Mouse (Mus musculus) hindbrain, embryonic 12.5 days (tissue): ENCODE results near the gene Ncf2. TPM values are rescaled to one million over a fixed set of nuclear protein-coding genes. Genes with fewer than 3 reads are reported as not detected.

Experiments
- ATAC-seq: fragments of 200-750 bp; cut with Nextera tagmentation; 2 replicates; pipeline ENCODE4 v1.8.0; 2017; ENCODE audit warnings: moderate TSS enrichment; ENCODE audit not compliant: low FRiP score
- H3K27ac ChIP-seq: fragments of 300-500 bp; sonication (generic); 2 replicates; pipeline ENCODE4 v1.5.1; 2016; ENCODE audit warnings: mild to moderate bottlenecking
- H3K27me3 ChIP-seq: fragments of 300-500 bp; sonication (generic); 2 replicates; pipeline ENCODE4 v1.6.1; 2016; ENCODE audit warnings: mild to moderate bottlenecking
- H3K36me3 ChIP-seq: fragments of 300-500 bp; sonication (generic); 2 replicates; pipeline ENCODE4 v1.6.1; 2016; ENCODE audit warnings: mild to moderate bottlenecking
- H3K4me1 ChIP-seq: fragments of 300-500 bp; sonication (generic); 2 replicates; pipeline ENCODE4 v1.6.1; 2016
- H3K4me2 ChIP-seq: fragments of 300-500 bp; sonication (generic); replicated peaks from 2 replicates; pipeline ENCODE4 v1.6.1; 2016; ENCODE audit warnings: mild to moderate bottlenecking
- H3K4me3 ChIP-seq: fragments of 300-500 bp; sonication (generic); 2 replicates; pipeline ENCODE4 v1.5.1; 2016; ENCODE audit warnings: mild to moderate bottlenecking
- H3K9ac ChIP-seq: fragments of 300-500 bp; sonication (generic); 2 replicates; pipeline ENCODE4 v1.6.1; 2016; ENCODE audit warnings: mild to moderate bottlenecking, moderate library complexity
- H3K9me3 ChIP-seq: fragments of 300-500 bp; sonication (generic); replicated peaks from 2 replicates; pipeline ENCODE4 v1.6.1; 2016; ENCODE audit warnings: mild to moderate bottlenecking
- WGBS: fragments of 180-500 bp; shearing (Covaris S2); methylation state at CpG from one replicate; pipeline ENCODE4 v1.1.7; 2016; 5-methylcytosine and 5-hydroxymethylcytosine counted together
- polyA plus RNA-seq: library from polyadenylated mRNA; unstranded; fragments of >200 nt; fragmentation: Nextera tagmentation; extraction: Ambion mirVana; gene quantifications from 2 replicates; pipeline ENCODE4 v1.2.1, GENCODE M21; 2016

Gene Ncf2
- polyA plus RNA-seq, 1 experiment from 2014 or later: 2.3 TPM

GRCm38 (mm10) chr1:152826446-152826845 is 26.5 kb downstream of the Ncf2 start:
- whole genome bisulfite sequencing: 77% methylated on average over 5 of the region's 5 CpGs
- ATAC-seq: no peak

GRCm38 (mm10) chr1:152828168-152828567 is 28.2 kb downstream of the Ncf2 start:
- WGBS: 81% methylated on average over 5 of the region's 5 CpGs
- Histone ChIP-seq H3K27me3 (no peaks in the 10 kb centered on the region), H3K36me3 (no peaks in the 10 kb centered on the region), H3K27ac (no peak overlapping the region), H3K9me3 (no peaks in the 10 kb centered on the region), H3K9ac (no peak overlapping the region), H3K4me2 (no peak overlapping the region), H3K4me1 (peaks cover 5% of the 10 kb centered on the region), H3K4me3 (no peak overlapping the region)
- no peak for ATAC-seq

More at GRCm38 (mm10) chr1:152826446-152826845, 26.5 kb downstream of the Ncf2 start:
- H3K9ac ChIP-seq: no peak overlapping the region
- no peak overlapping the region for H3K4me3 ChIP-seq
- no peaks in the 10 kb centered on the region for H3K9me3 ChIP-seq
- no peak overlapping the region for H3K27ac ChIP-seq
- peaks cover 5% of the 10 kb centered on the region for H3K4me1 ChIP-seq
- H3K36me3 ChIP-seq: no peaks in the 10 kb centered on the region
- no peaks in the 10 kb centered on the region for H3K27me3 ChIP-seq
- H3K4me2 ChIP-seq: no peak overlapping the region

- H3K4me3 ChIP-seq: no peak overlapping the region
- WGBS: 74% methylated on average over 10 of the region's 10 CpGs
- no peaks in the 10 kb centered on the region for H3K27me3 ChIP-seq
- H3K9me3 ChIP-seq: no peaks in the 10 kb centered on the region
- ATAC-seq: no peak
- H3K4me1 ChIP-seq: peaks cover 5% of the 10 kb centered on the region
- no peaks in the 10 kb centered on the region for H3K36me3 ChIP-seq
- no peak overlapping the region for H3K27ac ChIP-seq
- no peak overlapping the region for H3K4me2 ChIP-seq
- no peak overlapping the region for H3K9ac ChIP-seq
These were observed 28.8 kb downstream of the Ncf2 start for GRCm38 (mm10) chr1:152828637-152829355.

GRCm38 (mm10) chr1:152830054-152830453 is 30.1 kb downstream of the Ncf2 start:
- Histone ChIP-seq H3K9ac (no peak overlapping the region), H3K4me3 (no peak overlapping the region), H3K4me1 (peaks cover 5% of the 10 kb centered on the region), H3K9me3 (no peaks in the 10 kb centered on the region), H3K27ac (no peak overlapping the region), H3K27me3 (no peaks in the 10 kb centered on the region), H3K36me3 (no peaks in the 10 kb centered on the region), H3K4me2 (no peak overlapping the region)
- 96% methylated on average over 9 of the region's 9 CpGs for WGBS
- no peak for ATAC-seq

- WGBS: 84% methylated on average over 8 of the region's 8 CpGs
- Histone ChIP-seq H3K27ac (no peak overlapping the region), H3K4me1 (peaks cover 5% of the 10 kb centered on the region), H3K27me3 (no peaks in the 10 kb centered on the region), H3K9me3 (no peaks in the 10 kb centered on the region), H3K4me2 (no peak overlapping the region), H3K4me3 (no peak overlapping the region), H3K36me3 (peaks cover 2% of the 10 kb centered on the region; the same call in 1 of the 2 replicates), H3K9ac (no peak overlapping the region)
- 0 out of 2 replicates have a peak, but pooled peaks have one; percentile 1 for ATAC-seq
These were observed 31.0 kb downstream of the Ncf2 start for GRCm38 (mm10) chr1:152831003-152831402.

- Histone ChIP-seq H3K27me3 (no peaks in the 10 kb centered on the region), H3K9me3 (no peaks in the 10 kb centered on the region), H3K27ac (no peak overlapping the region), H3K4me3 (no peak overlapping the region), H3K36me3 (peaks cover 7% of the 10 kb centered on the region; the same call in 1 of the 2 replicates), H3K4me1 (peaks cover 5% of the 10 kb centered on the region), H3K9ac (no peak overlapping the region), H3K4me2 (no peak overlapping the region)
- ATAC-seq: no peak
- WGBS: 84% methylated on average over 5 of the region's 5 CpGs
These were observed 31.6 kb downstream of the Ncf2 start for GRCm38 (mm10) chr1:152831619-152832018.

- H3K4me3 ChIP-seq: no peak overlapping the region
- WGBS: 87% methylated on average over 6 of the region's 6 CpGs
- peaks cover 12% of the 10 kb centered on the region; the same call in 1 of the 2 replicates for H3K36me3 ChIP-seq
- H3K27me3 ChIP-seq: no peaks in the 10 kb centered on the region
- no peaks in the 10 kb centered on the region for H3K9me3 ChIP-seq
- no peak for ATAC-seq
- no peak overlapping the region for H3K4me2 ChIP-seq
- no peak overlapping the region for H3K27ac ChIP-seq
- H3K4me1 ChIP-seq: peaks cover 5% of the 10 kb centered on the region
- no peak overlapping the region for H3K9ac ChIP-seq
These were observed 32.3 kb downstream of the Ncf2 start for GRCm38 (mm10) chr1:152832316-152832715.

GRCm38 (mm10) chr1:152835061-152835460 is 35.1 kb downstream of the Ncf2 start:
- 91% methylated on average over 3 of the region's 3 CpGs for WGBS
- H3K36me3 ChIP-seq: peaks cover 35% of the 10 kb centered on the region

GRCm38 (mm10) chr1:152838026-152838702 is 38.2 kb downstream of the Ncf2 start:
- H3K4me3 ChIP-seq: no peak overlapping the region
- no peak overlapping the region for H3K4me2 ChIP-seq
- no peak for ATAC-seq
- peaks cover 54% of the 10 kb centered on the region for H3K36me3 ChIP-seq
- no peaks in the 10 kb centered on the region for H3K9me3 ChIP-seq
- H3K27ac ChIP-seq: no peak overlapping the region
- H3K4me1 ChIP-seq: no peaks in the 10 kb centered on the region
- no peaks in the 10 kb centered on the region for H3K27me3 ChIP-seq
- no peak overlapping the region for H3K9ac ChIP-seq
- 85% methylated on average over 11 of the region's 11 CpGs for WGBS

More at GRCm38 (mm10) chr1:152835061-152835460, 35.1 kb downstream of the Ncf2 start:
- H3K4me2 ChIP-seq: no peak overlapping the region
- H3K4me3 ChIP-seq: no peak overlapping the region
- H3K9me3 ChIP-seq: no peaks in the 10 kb centered on the region
- H3K9ac ChIP-seq: no peak overlapping the region
- no peak overlapping the region for H3K27ac ChIP-seq
- H3K4me1 ChIP-seq: no peaks in the 10 kb centered on the region
- ATAC-seq: no peak
- H3K27me3 ChIP-seq: no peaks in the 10 kb centered on the region

- Histone ChIP-seq H3K4me3 (no peak overlapping the region), H3K9me3 (no peaks in the 10 kb centered on the region), H3K27me3 (no peaks in the 10 kb centered on the region), H3K36me3 (peaks cover 60% of the 10 kb centered on the region), H3K4me2 (no peak overlapping the region), H3K27ac (no peak overlapping the region), H3K9ac (no peak overlapping the region), H3K4me1 (no peaks in the 10 kb centered on the region)
- WGBS: 93% methylated on average over 12 of the region's 12 CpGs
- ATAC-seq: no peak
These were observed 38.8 kb downstream of the Ncf2 start for GRCm38 (mm10) chr1:152838841-152839240.

GRCm38 (mm10) chr1:152840343-152840742 is 40.3 kb downstream of the Ncf2 start:
- Histone ChIP-seq H3K27me3 (no peaks in the 10 kb centered on the region), H3K4me1 (no peaks in the 10 kb centered on the region), H3K4me3 (no peak overlapping the region), H3K36me3 (peaks cover 72% of the 10 kb centered on the region), H3K4me2 (no peak overlapping the region), H3K9ac (no peak overlapping the region), H3K9me3 (no peaks in the 10 kb centered on the region), H3K27ac (no peak overlapping the region)
- no peak for ATAC-seq
- 92% methylated on average over 3 of the region's 3 CpGs for WGBS

GRCm38 (mm10) chr1:152841057-152841456 is 41.1 kb downstream of the Ncf2 start:
- peaks cover 76% of the 10 kb centered on the region for H3K36me3 ChIP-seq

More at GRCm38 (mm10) chr1:152841057-152841456, 41.1 kb downstream of the Ncf2 start:
- no peak overlapping the region for H3K4me3 ChIP-seq
- no peaks in the 10 kb centered on the region for H3K27me3 ChIP-seq
- H3K4me1 ChIP-seq: no peaks in the 10 kb centered on the region
- no peaks in the 10 kb centered on the region for H3K9me3 ChIP-seq
- no peak overlapping the region for H3K27ac ChIP-seq
- no peak overlapping the region for H3K4me2 ChIP-seq
- no peak for ATAC-seq
- 95% methylated on average over 2 of the region's 2 CpGs for WGBS
- no peak overlapping the region for H3K9ac ChIP-seq
